Mouse (Mus musculus): ENCODE data around the gene Evx1. TPM values are rescaled to one million over a fixed set of nuclear protein-coding genes. Genes with fewer than 3 reads are reported as not detected.

Evx1 gene
- polyA plus RNA-seq (2012; rRNA removed), result not detected in 2 replicates

DNA sequence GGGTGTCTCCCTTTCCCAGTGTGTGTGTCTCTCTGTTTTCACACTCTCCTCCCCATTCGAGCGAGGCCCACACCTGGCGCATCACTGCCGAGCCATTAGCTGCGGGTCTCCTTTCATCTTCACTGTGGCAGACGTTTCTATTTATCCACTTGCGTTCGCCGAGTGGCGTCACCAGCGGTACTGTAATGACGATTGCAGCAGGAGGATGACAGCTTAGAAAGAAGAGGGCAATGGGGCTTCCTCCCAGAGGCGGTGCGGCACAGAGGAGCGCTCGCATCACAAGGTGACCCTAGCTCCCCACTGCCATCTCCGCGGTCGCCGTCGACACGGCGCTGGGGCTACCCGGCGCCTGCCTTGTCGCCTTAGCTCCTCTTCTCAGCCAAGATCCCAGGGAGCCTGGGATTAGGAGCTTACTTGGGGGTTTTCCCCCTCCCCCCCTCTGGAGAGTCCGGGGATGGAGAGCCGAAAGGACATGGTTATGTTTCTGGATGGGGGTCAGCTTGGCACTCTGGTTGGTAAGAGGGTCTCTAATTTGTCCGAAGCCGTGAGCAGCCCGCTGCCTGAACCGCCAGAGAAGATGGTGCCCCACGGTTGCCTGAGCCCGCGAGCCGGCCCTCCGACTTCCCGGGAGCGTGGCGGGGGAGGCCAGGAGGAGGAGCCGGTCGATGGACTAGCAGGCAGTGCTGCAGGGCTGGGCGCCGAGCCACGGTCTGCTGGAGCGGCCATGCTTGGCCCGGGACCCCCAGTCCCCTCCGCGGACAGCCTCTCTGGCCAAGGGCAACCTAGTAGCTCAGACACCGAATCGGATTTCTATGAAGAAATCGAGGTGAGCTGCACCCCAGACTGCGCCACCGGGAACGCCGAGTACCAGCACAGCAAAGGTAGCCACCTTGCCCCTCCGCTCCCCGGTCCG is at the start of gene Evx1:
TSS of gene Evx1 (plus strand) at position 108 of the 913 bp plus-strand sequence.

Other genes starting within 250 kb of the Evx1 start
- gene Hoxa1, start 155.2 kb upstream of the Evx1 start, polyA plus RNA-seq (2012; rRNA removed), result 0.30 and 0.35 TPM in 2 replicates
- gene Hoxa2, start 148.7 kb upstream of the Evx1 start, polyA plus RNA-seq (2012; rRNA removed), result 0.30 and 0.35 TPM in 2 replicates
- gene 5730596B20Rik, start 136.0 kb upstream of the Evx1 start, polyA plus RNA-seq (2012; rRNA removed), result 0.05 and 0.07 TPM in 2 replicates
- gene Hoxa4, start 121.7 kb upstream of the Evx1 start, polyA plus RNA-seq (2012; rRNA removed), result 0.26 and 0.28 TPM in 2 replicates
- gene Hoxa5, start 108.9 kb upstream of the Evx1 start, polyA plus RNA-seq (2012; rRNA removed), result 1.0 and 1.2 TPM in 2 replicates
- not detected in 2 replicates for gene Hoxa6, start 104.8 kb upstream of the Evx1 start, polyA plus RNA-seq (2012; rRNA removed)
- 0.38 and 0.46 TPM in 2 replicates for gene Hoxa3, start 100.2 kb upstream of the Evx1 start, polyA plus RNA-seq (2012; rRNA removed)
- not detected in 2 replicates for gene Gm28308, start 100.2 kb upstream of the Evx1 start, polyA plus RNA-seq (2012; rRNA removed)
- 0.23 and 0.26 TPM in 2 replicates for gene Hoxa7, start 91.6 kb upstream of the Evx1 start, polyA plus RNA-seq (2012; rRNA removed)
- gene Hoxa9, start 82.4 kb upstream of the Evx1 start, polyA plus RNA-seq (2012; rRNA removed), result 0.31 and 0.45 TPM in 2 replicates
- gene Hoxa10, start 72.6 kb upstream of the Evx1 start, polyA plus RNA-seq (2012; rRNA removed), result 0.02 TPM in 2 replicates
- gene Hoxa11, start 67.7 kb upstream of the Evx1 start, polyA plus RNA-seq (2012; rRNA removed), result not detected in 2 replicates
- gene Hoxa13, start 52.6 kb upstream of the Evx1 start, polyA plus RNA-seq (2012; rRNA removed), result not detected in 2 replicates

Measured in liver, embryonic 18 days (tissue).